Mouse (Mus musculus) stomach, postnatal 0 days (tissue): ENCODE measurements around the gene Tmpo.

Source experiments
- CTCF ChIP-seq: IDR thresholded peaks from 2 replicates; pipeline ENCODE4 v1.5.1; 2016; ENCODE audit warnings: antibody characterized with exemption, low read depth, mild to moderate bottlenecking, moderate library complexity
- EP300 ChIP-seq: optimal IDR thresholded peaks from 2 replicates; pipeline ENCODE3; 2016; ENCODE audit warnings: antibody characterized with exemption

- TF ChIP-seq EP300 (no peak), CTCF (no peak)
Measured at GRCm38 (mm10) chr10:91228924-91229517, 47.9 kb upstream of the Tmpo start.
